Mouse (Mus musculus): ENCODE data around the gene Gm9195. TPM values are rescaled to one million over a fixed set of nuclear protein-coding genes. Genes with fewer than 3 reads are reported as not detected.

Gene Gm9195
- polyA plus RNA-seq, 1 experiment from 2014 or later, result not detected

GRCm38 (mm10) chr14:72440436-72440835 is 51.2 kb downstream of the Gm9195 start:
- Histone ChIP-seq H3K9me3 (replicated peaks) (no peaks in the 10 kb centered on the region), H3K4me1 (no peaks in the 10 kb centered on the region), H3K27me3 (replicated peaks) (no peaks in the 10 kb centered on the region), H3K36me3 (no peaks in the 10 kb centered on the region), H3K4me2 (no peak overlapping the region), H3K27ac (replicated peaks) (no peak overlapping the region), H3K4me3 (replicated peaks) (no peak overlapping the region), H3K9ac (replicated peaks) (no peak overlapping the region)
- ATAC-seq (ENCODE audit: low FRiP score), result no peak
- 90% methylated on average over 6 of the region's 6 CpGs for WGBS

DNA sequence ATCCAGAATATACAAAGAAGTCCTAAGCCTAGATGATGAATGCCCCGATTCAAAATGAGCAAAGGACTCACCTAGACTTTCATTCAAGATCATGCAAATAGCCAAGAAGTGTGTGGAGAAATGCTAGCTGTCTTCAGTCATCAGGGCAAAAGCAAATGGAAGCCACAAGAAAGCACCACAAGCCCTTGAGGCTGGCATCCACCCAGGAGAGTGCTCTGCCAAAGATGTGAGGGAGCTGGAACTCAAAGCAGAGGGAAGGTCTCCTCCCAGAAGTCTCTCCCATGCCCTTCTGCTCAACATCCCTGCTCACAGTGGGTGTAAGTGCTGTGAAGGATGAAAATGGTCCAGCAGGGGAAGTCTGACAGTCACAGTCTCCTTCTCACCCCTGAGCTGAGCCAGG is 52.7 kb downstream of the Gm9195 start:
- H3K4me3 ChIP-seq (replicated peaks), result no peak overlapping the region
- no peak overlapping the region for H3K27ac ChIP-seq (replicated peaks)
- H3K4me2 ChIP-seq, result no peak overlapping the region
- H3K4me1 ChIP-seq, result no peaks in the 10 kb centered on the region
- no peaks in the 10 kb centered on the region for H3K27me3 ChIP-seq (replicated peaks)
- ATAC-seq (ENCODE audit: low FRiP score), result no peak
- 91% methylated on average over 1 of the region's 1 CpGs for WGBS
- no peaks in the 10 kb centered on the region for H3K9me3 ChIP-seq (replicated peaks)
- no peak overlapping the region for H3K9ac ChIP-seq (replicated peaks)
- no peaks in the 10 kb centered on the region for H3K36me3 ChIP-seq

GRCm38 (mm10) chr14:72389696-72390095 is 101.9 kb downstream of the Gm9195 start:
- H3K4me2 ChIP-seq, result no peak overlapping the region
- H3K4me1 ChIP-seq, result no peaks in the 10 kb centered on the region
- H3K27ac ChIP-seq (replicated peaks), result no peak overlapping the region
- no peaks in the 10 kb centered on the region for H3K9me3 ChIP-seq (replicated peaks)
- H3K27me3 ChIP-seq (replicated peaks), result no peaks in the 10 kb centered on the region
- WGBS, result 56% methylated on average over 1 of the region's 1 CpGs
- H3K4me3 ChIP-seq (replicated peaks), result no peak overlapping the region
- H3K36me3 ChIP-seq, result no peaks in the 10 kb centered on the region
- ATAC-seq (ENCODE audit: low FRiP score), result no peak
- no peak overlapping the region for H3K9ac ChIP-seq (replicated peaks)

DNA sequence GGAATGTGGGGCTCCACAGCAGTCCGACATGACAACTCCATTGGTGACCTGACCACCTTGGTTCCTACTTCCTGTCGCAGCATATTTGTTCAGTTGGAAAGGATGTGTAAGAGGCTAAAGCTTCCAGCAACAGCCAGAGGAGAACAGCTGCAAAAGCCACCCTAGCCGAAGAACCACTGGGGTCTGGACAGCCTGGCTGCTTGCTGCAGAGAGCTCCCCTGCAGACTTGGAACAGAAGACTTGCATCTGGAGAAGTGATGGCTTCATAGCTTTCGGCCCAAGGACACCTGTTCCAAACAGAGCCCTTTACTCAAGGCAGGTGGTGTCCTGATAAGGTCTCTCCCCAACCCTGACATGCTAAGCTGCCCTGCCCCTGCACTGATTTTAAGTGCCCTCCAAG is 102.3 kb downstream of the Gm9195 start:
- 80% methylated on average over 4 of the region's 4 CpGs for WGBS
- no peak for ATAC-seq (ENCODE audit: low FRiP score)

GRCm38 (mm10) chr14:72377224-72377623 is 114.4 kb downstream of the Gm9195 start:
- 0 out of 2 replicates have a peak, but pooled peaks cover 4% of the 10 kb centered on the region for H3K27me3 ChIP-seq (replicated peaks)
- ATAC-seq (ENCODE audit: low FRiP score), result no peak
- 3% methylated on average over 2 of the region's 2 CpGs for WGBS

More for the DNA sequence above, 102.3 kb downstream of the Gm9195 start:
- Histone ChIP-seq H3K27ac (replicated peaks) (no peak overlapping the region), H3K4me3 (replicated peaks) (no peak overlapping the region), H3K27me3 (replicated peaks) (no peaks in the 10 kb centered on the region), H3K4me2 (no peak overlapping the region), H3K9ac (replicated peaks) (no peak overlapping the region), H3K9me3 (replicated peaks) (no peaks in the 10 kb centered on the region), H3K4me1 (no peaks in the 10 kb centered on the region), H3K36me3 (no peaks in the 10 kb centered on the region)

More at GRCm38 (mm10) chr14:72377224-72377623, 114.4 kb downstream of the Gm9195 start:
- no peaks in the 10 kb centered on the region for H3K36me3 ChIP-seq
- no peak overlapping the region for H3K4me3 ChIP-seq (replicated peaks)
- H3K4me1 ChIP-seq, result no peaks in the 10 kb centered on the region
- H3K27ac ChIP-seq (replicated peaks), result no peak overlapping the region
- H3K4me2 ChIP-seq, result no peak overlapping the region
- H3K9me3 ChIP-seq (replicated peaks), result no peaks in the 10 kb centered on the region
- no peak overlapping the region for H3K9ac ChIP-seq (replicated peaks)

Other genes with a start within 250 kb of the Gm9195 start
- gene Fndc3a, start 218.2 kb upstream of the Gm9195 start, polyA plus RNA-seq (2015; fragmentation: Nextera tagmentation; extraction: Ambion mirVana), result 53.6 and 57.2 TPM in 2 replicates

All from neural tube, embryonic 15.5 days (tissue).